In genomic region chr13:120092950-120093349, GRCm38 (mm10) we compare ENCODE assay signal across 16 mouse cellular contexts. TPM values are rescaled to one million over a fixed set of nuclear protein-coding genes. Genes with fewer than 3 reads are reported as not detected.
"Had no signal": no experiment of that assay in that cellular context is flagged by ENCODE, and none has a peak within 500 bp of the region (broad histone marks: within the 10 kb centered on the region; RNA-seq: fewer than 3 reads in every experiment).

No protein-coding gene starts in this region.

RNA-seq across cellular contexts. Expression of gene Gm21188, which starts 41.0 kb away (rescaled TPM):
- total RNA-seq: layer of hippocampus, postnatal 25 days; left cerebral cortex, postnatal 14 days had no signal
- polyA plus RNA-seq: intestine, postnatal 0 days; kidney, embryonic 16.5 days; limb, embryonic 10.5 days; liver, embryonic 11.5 days; midbrain, embryonic 14.5 days had no signal

RNA-seq across cellular contexts. Expression of gene Gm20767, which starts 47.1 kb away (rescaled TPM):
- total RNA-seq: layer of hippocampus, postnatal 25 days; left cerebral cortex, adult 2 months; left cerebral cortex, postnatal 14 days had no signal
- polyA plus RNA-seq: intestine, postnatal 0 days; kidney, embryonic 16.5 days; limb, embryonic 10.5 days; limb, embryonic 14.5 days; liver, embryonic 11.5 days; liver, embryonic 15.5 days; lung, adult 2 months; lung, postnatal 0 days; midbrain, embryonic 14.5 days; stomach, embryonic 15.5 days; testis, adult 2 months; thymus, adult 2 months; urinary bladder, adult 2 months had no signal
